ENCODE assay signal across 8 mouse cellular contexts in the genomic region with DNA sequence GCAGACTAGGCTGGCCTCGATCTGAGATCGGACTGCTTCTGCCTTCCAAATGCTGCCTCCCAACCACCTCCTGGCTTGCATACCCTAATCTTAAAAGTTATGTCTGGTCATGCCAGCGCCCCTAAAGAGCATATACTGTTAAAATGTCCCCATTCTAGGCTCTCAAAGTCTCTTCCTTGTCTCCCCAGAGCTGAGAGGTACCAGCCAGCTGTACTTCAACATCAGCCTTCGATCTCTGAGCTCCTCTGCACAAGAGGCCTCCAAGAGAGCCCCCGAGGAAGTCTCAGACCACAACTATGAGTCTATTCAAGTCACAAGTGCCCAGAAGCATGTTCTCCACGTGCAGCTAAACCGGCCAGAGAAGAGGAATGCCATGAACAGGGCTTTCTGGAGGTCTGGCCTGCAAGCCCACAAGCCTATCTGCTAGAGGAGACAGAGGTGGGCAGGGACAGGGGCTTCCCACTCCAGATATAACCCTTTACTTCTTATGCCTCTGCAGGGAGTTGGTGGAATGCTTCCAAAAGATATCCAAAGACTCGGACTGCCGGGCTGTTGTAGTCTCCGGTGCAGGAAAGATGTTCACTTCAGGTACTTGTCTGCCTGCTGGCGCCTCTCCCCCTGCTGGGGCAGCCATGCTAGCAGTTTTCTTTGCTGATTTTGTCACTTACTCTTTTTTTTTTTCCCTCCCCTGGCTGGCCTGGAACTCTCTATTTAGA. TPM values are rescaled to one million over a fixed set of nuclear protein-coding genes. Genes with fewer than 3 reads are reported as not detected.
DNase-seq lines count a peak whose midpoint lies in the region; ATAC-seq and TF ChIP-seq lines count a peak whose summit lies in the region.

No protein-coding gene starts in this region.

- no peak for ATAC-seq in heart, embryonic 13.5 days (ENCODE audit: extremely low read depth, insufficient number of reproducible peaks, low FRiP score, low TSS enrichment)
- no peak for ATAC-seq in midbrain, embryonic 11.5 days (ENCODE audit: low FRiP score)
- ATAC-seq in inflammation-experienced regulatory T-cells, adult 6 months, result no peak

- TF ChIP-seq CTCF in gastrocnemius, adult 2 months (IDR thresholded peaks at IDR 0.05), result peak; percentile 20; the same call in 1 of the 2 replicates
- no peak for TF ChIP-seq CTCF in bone marrow, adult 2 months (IDR thresholded peaks at IDR 0.05; ENCODE audit: control insufficient read depth, insufficient read depth, low read length)

- no peak for TF ChIP-seq POLR2A in bone marrow, adult 2 months (IDR thresholded peaks at IDR 0.05; ENCODE audit: borderline replicate concordance, control insufficient read depth, low read depth, low read length)

- intact Hi-C loops in gastrocnemius, adult 2 months (cut with DNase I), result loop anchor here (2.0 to 5.0 kb wide), 2 partner anchors 15 to 41 kb away; no protein-coding TSS in a partner anchor

- H3K36me3 ChIP-seq in heart, embryonic 13.5 days, result peaks cover 44% of the 10 kb centered on the region
- peaks cover 19% of the 10 kb centered on the region for H3K36me3 ChIP-seq in midbrain, embryonic 11.5 days (ENCODE audit: control insufficient read depth, insufficient read depth, low read length)

- H3K4me3 ChIP-seq in gastrocnemius, adult 2 months, result peak overlapping the region; percentile 71
- peak overlapping the region; percentile 84 for H3K4me3 ChIP-seq in bone marrow, adult 2 months (replicated peaks; ENCODE audit: control insufficient read depth, low read depth, low read length)
- peak overlapping the region; percentile 52 for H3K4me3 ChIP-seq in heart, embryonic 13.5 days
- peak overlapping the region; percentile 46 for H3K4me3 ChIP-seq in midbrain, embryonic 11.5 days (ENCODE audit: low read depth, low read length)

- no peak for DNase-seq in gastrocnemius, adult 2 months
- no peak for DNase-seq in gastrocnemius, adult 18-20 months (ENCODE audit: low spot score)
- peak; percentile 48 to 69 for DNase-seq in kidney, postnatal 4 days
- peak; percentile 86 for DNase-seq in midbrain, embryonic 11.5 days (ENCODE audit: low spot score, missing footprints)
- no peak for DNase-seq in urinary bladder, postnatal 10 days (ENCODE audit: low spot score)

- peak overlapping the region; percentile 81 for H3K9ac ChIP-seq in heart, embryonic 13.5 days
- H3K9ac ChIP-seq in midbrain, embryonic 11.5 days (ENCODE audit: low read length), result peak overlapping the region; percentile 70

- peak overlapping the region; percentile 96 for H3K27ac ChIP-seq in gastrocnemius, adult 2 months
- H3K27ac ChIP-seq in bone marrow, adult 2 months (ENCODE audit: control insufficient read depth, insufficient read depth, low read depth, low read length, poor library complexity), result peak overlapping the region; percentile 73
- H3K27ac ChIP-seq in heart, embryonic 13.5 days (replicated peaks), result peak overlapping the region; percentile 90
- H3K27ac ChIP-seq in midbrain, embryonic 11.5 days (ENCODE audit: low read depth, low read length), result no peak overlapping the region

- H3K4me1 ChIP-seq in bone marrow, adult 2 months (ENCODE audit: control insufficient read depth, insufficient read depth, low read length), result no peaks in the 10 kb centered on the region; the same call in 1 of the 2 replicates
- peaks cover 43% of the 10 kb centered on the region for H3K4me1 ChIP-seq in heart, embryonic 13.5 days
- H3K4me1 ChIP-seq in midbrain, embryonic 11.5 days (ENCODE audit: control insufficient read depth, insufficient read depth, low read length), result peaks cover 11% of the 10 kb centered on the region

- peak overlapping the region; percentile 66 for H3K4me2 ChIP-seq in heart, embryonic 13.5 days
- H3K4me2 ChIP-seq in midbrain, embryonic 11.5 days, result peak overlapping the region; percentile 54

- H3K27me3 ChIP-seq in heart, embryonic 13.5 days (replicated peaks), result no peaks in the 10 kb centered on the region
- H3K27me3 ChIP-seq in midbrain, embryonic 11.5 days (ENCODE audit: control insufficient read depth, insufficient read depth, low read length), result no peaks in the 10 kb centered on the region

- no peaks in the 10 kb centered on the region for H3K9me3 ChIP-seq in heart, embryonic 13.5 days
- H3K9me3 ChIP-seq in midbrain, embryonic 11.5 days (ENCODE audit: control insufficient read depth, low read length), result no peaks in the 10 kb centered on the region

- 24% methylated on average over 11 of the region's 11 CpGs for WGBS in bone marrow, adult 2 months
- WGBS in heart, embryonic 13.5 days, result 32% methylated on average over 11 of the region's 11 CpGs
- 66% methylated on average over 11 of the region's 11 CpGs for WGBS in midbrain, embryonic 11.5 days

RNA-seq across cellular contexts. Expression of a gene that starts 0.8 kb away (rescaled TPM):
- total RNA-seq in gastrocnemius, adult 2 months (2021), result 100 to 1,000 TPM; 173 to 338 TPM
- 100 to 1,000 TPM; 227 to 344 TPM for total RNA-seq in gastrocnemius, adult 18-20 months (2021)
- polyA plus RNA-seq in bone marrow, adult 2 months (2011; ENCODE audit: insufficient read depth, insufficient read length, low replicate concordance, missing spikeins), result 64.4 and 98.5 TPM in 2 replicates
- polyA plus RNA-seq in heart, embryonic 13.5 days (2015; fragmentation: Nextera tagmentation; extraction: Ambion mirVana), result 169 and 182 TPM in 2 replicates
- polyA plus RNA-seq in midbrain, embryonic 11.5 days (2014; fragmentation: Nextera tagmentation; extraction: Ambion mirVana), result 80.5 and 81.7 TPM in 2 replicates
- 100 to 1,000 TPM; 190 to 267 (median 222) TPM for polyA plus RNA-seq in inflammation-experienced regulatory T-cells, adult 6 months (2017; shearing (Covaris generic))

RNA-seq across cellular contexts. Expression of a gene that starts 7.8 kb away (rescaled TPM):
- 1 to 10 TPM; 2.6 to 7.3 TPM for total RNA-seq in gastrocnemius, adult 2 months (2021)
- total RNA-seq in gastrocnemius, adult 18-20 months (2021), result 1 to 10 TPM; 1.7 to 3.9 TPM
- polyA plus RNA-seq in bone marrow, adult 2 months (2011; ENCODE audit: insufficient read depth, insufficient read length, low replicate concordance, missing spikeins), result 31.4 and 67.1 TPM in 2 replicates
- polyA plus RNA-seq in heart, embryonic 13.5 days (2015; fragmentation: Nextera tagmentation; extraction: Ambion mirVana), result 4.3 and 5.6 TPM in 2 replicates
- 1.3 and 1.7 TPM in 2 replicates for polyA plus RNA-seq in midbrain, embryonic 11.5 days (2014; fragmentation: Nextera tagmentation; extraction: Ambion mirVana)
- polyA plus RNA-seq in inflammation-experienced regulatory T-cells, adult 6 months (2017; shearing (Covaris generic)), result 10 to 100 TPM; 18.1 to 38.8 (median 20.9) TPM

RNA-seq across cellular contexts. Expression of a gene that starts 17.5 kb away (rescaled TPM):
- total RNA-seq in gastrocnemius, adult 2 months (2021), result 100 to 1,000 TPM; 131 to 143 TPM
- 100 to 1,000 TPM; 110 to 131 TPM for total RNA-seq in gastrocnemius, adult 18-20 months (2021)
- 274 and 541 TPM in 2 replicates for polyA plus RNA-seq in bone marrow, adult 2 months (2011; ENCODE audit: insufficient read depth, insufficient read length, low replicate concordance, missing spikeins)
- polyA plus RNA-seq in heart, embryonic 13.5 days (2015; fragmentation: Nextera tagmentation; extraction: Ambion mirVana), result 168 TPM in 2 replicates
- 331 and 342 TPM in 2 replicates for polyA plus RNA-seq in midbrain, embryonic 11.5 days (2014; fragmentation: Nextera tagmentation; extraction: Ambion mirVana)
- polyA plus RNA-seq in inflammation-experienced regulatory T-cells, adult 6 months (2017; shearing (Covaris generic)), result 100 to 1,000 TPM; 171 to 386 (median 383) TPM

RNA-seq across cellular contexts. Expression of a gene that starts 37.1 kb away (rescaled TPM):
- total RNA-seq in gastrocnemius, adult 2 months (2021), result under 1 TPM; 0.71 to 0.89 TPM
- total RNA-seq in gastrocnemius, adult 18-20 months (2021), result under 1 TPM; 0.45 to 0.46 TPM
- polyA plus RNA-seq in bone marrow, adult 2 months (2011; ENCODE audit: insufficient read depth, insufficient read length, low replicate concordance, missing spikeins), result 29.1 and 94.3 TPM in 2 replicates
- polyA plus RNA-seq in heart, embryonic 13.5 days (2015; fragmentation: Nextera tagmentation; extraction: Ambion mirVana), result 2.7 and 3.6 TPM in 2 replicates
- polyA plus RNA-seq in midbrain, embryonic 11.5 days (2014; fragmentation: Nextera tagmentation; extraction: Ambion mirVana), result 1.9 and 2.5 TPM in 2 replicates
- 100 to 1,000 TPM; 216 to 294 (median 288) TPM for polyA plus RNA-seq in inflammation-experienced regulatory T-cells, adult 6 months (2017; shearing (Covaris generic))

RNA-seq across cellular contexts. Expression of a gene that starts 37.8 kb away (rescaled TPM):
- not detected for total RNA-seq in gastrocnemius, adult 2 months (2021)
- total RNA-seq in gastrocnemius, adult 18-20 months (2021), result under 1 TPM in 1 of 2 experiments, not detected in 1; 0.66 TPM
- polyA plus RNA-seq in bone marrow, adult 2 months (2011; ENCODE audit: insufficient read depth, insufficient read length, low replicate concordance, missing spikeins), result not detected in 2 replicates
- 1.5 and 1.6 TPM in 2 replicates for polyA plus RNA-seq in heart, embryonic 13.5 days (2015; fragmentation: Nextera tagmentation; extraction: Ambion mirVana)
- polyA plus RNA-seq in midbrain, embryonic 11.5 days (2014; fragmentation: Nextera tagmentation; extraction: Ambion mirVana), result 0.97 and 1.4 TPM in 2 replicates
- polyA plus RNA-seq in inflammation-experienced regulatory T-cells, adult 6 months (2017; shearing (Covaris generic)), result 1 to 10 TPM in 1 of 3 experiments, under 1 TPM in 1, not detected in 1; 0.46 to 5.6 TPM

Comparison
In these comparisons a context has a peak if more than half of its experiments do, and no peak if none do; other contexts are left out.
1. DNase-seq: peak in kidney, postnatal 4 days (2 of 2) and midbrain, embryonic 11.5 days (single experiment); none in gastrocnemius, adult 2 months (single experiment), gastrocnemius, adult 18-20 months (single experiment) and urinary bladder, postnatal 10 days (single experiment).
2. Peak in every context shown above with its lines, with median percentiles within 50 percentile points of each other: H3K4me3 ChIP-seq.